Mouse (Mus musculus) gastrocnemius, postnatal 10 days (tissue): Measurements from ENCODE around the gene Tsen15. TPM values are rescaled to one million over a fixed set of nuclear protein-coding genes. Genes with fewer than 3 reads are reported as not detected.

Source experiments
- DNase-seq: peaks from one replicate; pipeline ENCODE4 v3.0.0; 2021; ENCODE audit warnings: mixed read lengths
- long read RNA-seq, 2 experiments: library from polyadenylated mRNA; stranded (forward); transcript quantifications; one replicate each; pipeline ENCODE4 v2.0.0; 2021
- total RNA-seq, 2 experiments: library from RNA; stranded (reverse); gene quantifications; 2 replicates each; pipeline ENCODE4 v1.2.3; 2021

The Tsen15 gene
- total RNA-seq, result 10 to 100 TPM; 15.1 to 20.5 TPM
- long read RNA-seq, experiment 1, transcript Tsen15-201 (5 exons, 1,133 nt), result major isoform, 8 of 12 reads
- long read RNA-seq, experiment 1, partial matches to known transcripts, result 1 of 12 reads
- long read RNA-seq, experiment 1, other reads (novel, unspliced or antisense), result 3 of 12 reads
- long read RNA-seq, experiment 2, transcript Tsen15-201 (5 exons, 1,133 nt), result major isoform, 26 of 29 reads
- long read RNA-seq, experiment 2, partial matches to known transcripts, result 0 of 29 reads
- long read RNA-seq, experiment 2, other reads (novel, unspliced or antisense), result 3 of 29 reads

- DNase-seq, result peak; percentile 82
These were observed at the start of gene Tsen15 for GRCm38 (mm10) chr1:152386188-152386835. TSS of gene Tsen15 (minus strand) at chr1:152386688.

DNA sequence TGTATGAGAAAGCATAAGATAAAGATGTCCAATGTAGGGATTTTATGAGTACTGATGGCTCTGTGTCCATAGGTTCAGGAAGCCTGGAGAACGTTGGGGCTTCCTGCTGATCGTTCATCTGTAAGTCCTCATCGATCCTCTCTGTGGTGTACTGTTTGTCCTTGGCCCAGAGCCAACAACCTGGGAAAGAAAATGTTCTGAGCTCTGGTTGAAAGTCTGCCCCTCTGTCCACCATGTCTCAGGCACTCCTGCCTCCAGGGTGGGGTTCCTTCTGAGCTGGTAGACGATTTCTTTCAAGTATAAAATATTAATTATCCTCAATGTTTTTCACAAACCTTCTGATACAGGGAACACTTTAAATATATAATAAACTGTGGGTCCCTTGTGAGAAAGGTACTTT lies 47.7 kb upstream of the Tsen15 start:
- DNase-seq, result no peak

DNA sequence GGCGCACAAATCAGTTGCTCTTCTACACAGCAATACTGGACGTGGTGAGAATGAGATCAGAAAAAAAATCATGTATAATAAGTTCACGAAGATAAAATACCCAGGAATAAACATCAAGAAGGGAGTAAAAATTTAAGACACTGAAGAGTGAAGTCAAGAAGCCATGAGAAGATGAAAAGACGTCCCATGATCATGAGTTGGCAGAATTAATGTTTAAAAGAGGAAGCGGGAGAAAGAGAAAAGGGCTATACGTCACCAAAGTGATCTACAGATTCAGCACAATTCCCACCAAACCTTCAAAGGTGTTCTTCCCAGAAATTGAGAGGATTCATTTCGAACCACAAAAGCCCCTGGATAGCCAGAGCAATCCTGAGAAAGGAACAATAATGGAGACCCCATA lies 43.3 kb upstream of the Tsen15 start:
- no peak for DNase-seq

- DNase-seq, result no peak
These were observed 41.6 kb upstream of the Tsen15 start for GRCm38 (mm10) chr1:152427912-152428581.

- DNase-seq, result no peak
These were observed 36.6 kb upstream of the Tsen15 start for GRCm38 (mm10) chr1:152423052-152423451.

- DNase-seq, result no peak
These were observed 35.8 kb upstream of the Tsen15 start for GRCm38 (mm10) chr1:152422295-152422694.

DNA sequence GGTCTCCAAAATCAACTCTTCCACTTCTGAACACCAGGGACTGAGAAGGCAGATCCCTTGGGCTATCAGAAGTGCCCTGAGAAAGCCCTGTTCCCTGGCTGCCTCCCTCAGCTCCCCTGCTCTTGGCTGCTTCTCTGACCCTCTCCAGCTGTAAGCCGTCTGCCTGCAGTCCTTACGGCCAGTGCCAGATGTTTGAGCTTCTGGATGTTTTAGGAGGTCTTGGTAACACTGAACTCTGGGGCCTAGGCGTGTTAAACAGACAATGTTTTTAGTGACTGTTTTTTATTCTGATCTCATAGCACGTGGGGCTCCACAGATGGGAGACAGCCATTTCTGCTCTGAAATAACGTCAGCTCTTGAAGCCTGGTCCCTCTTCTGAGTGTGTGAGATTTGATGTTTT lies 31.1 kb upstream of the Tsen15 start:
- no peak for DNase-seq

GRCm38 (mm10) chr1:152416306-152416904 lies 29.9 kb upstream of the Tsen15 start:
- DNase-seq, result no peak

DNA sequence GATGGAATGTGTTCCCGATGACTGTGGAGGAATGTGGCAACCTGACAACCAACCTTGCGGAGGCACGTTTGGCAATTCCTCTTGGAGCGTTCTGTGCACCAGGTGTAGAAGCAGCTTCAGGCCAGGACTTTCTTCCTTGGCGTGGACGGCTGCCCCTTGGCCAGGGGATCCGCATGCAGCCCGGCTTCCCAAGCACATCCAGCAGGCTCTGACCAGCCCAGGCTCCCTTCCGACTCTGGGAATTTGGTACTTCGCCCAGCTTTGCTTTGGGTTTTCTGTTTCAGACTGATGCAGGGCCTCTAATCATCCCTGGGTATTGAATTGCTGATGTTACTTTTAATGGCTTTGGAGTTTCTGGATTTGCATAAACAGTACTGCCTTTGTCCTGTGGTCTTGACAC lies 28.0 kb upstream of the Tsen15 start:
- peak; percentile 61 for DNase-seq

GRCm38 (mm10) chr1:152413961-152414360 lies 27.5 kb upstream of the Tsen15 start:
- DNase-seq, result no peak

DNA sequence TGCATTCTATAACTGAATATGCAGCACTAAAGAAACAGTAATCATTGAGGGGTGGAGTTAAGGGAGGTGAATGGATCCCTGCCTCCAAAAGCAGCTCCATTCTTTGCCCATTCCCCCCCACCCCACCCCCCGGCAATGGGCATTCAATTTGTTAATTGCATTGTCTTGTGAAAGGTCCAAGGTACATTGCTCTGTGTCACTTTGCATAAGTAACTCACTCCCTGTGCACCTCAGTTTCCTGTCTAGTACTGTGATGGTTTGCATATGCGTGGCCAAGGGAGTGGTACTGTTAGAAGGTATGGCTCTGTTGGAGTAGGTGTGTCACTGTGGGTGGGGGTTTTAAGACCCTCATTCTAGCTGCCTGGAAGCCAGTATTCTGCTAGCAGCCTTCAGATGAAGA lies 26.6 kb upstream of the Tsen15 start:
- no peak for DNase-seq

DNA sequence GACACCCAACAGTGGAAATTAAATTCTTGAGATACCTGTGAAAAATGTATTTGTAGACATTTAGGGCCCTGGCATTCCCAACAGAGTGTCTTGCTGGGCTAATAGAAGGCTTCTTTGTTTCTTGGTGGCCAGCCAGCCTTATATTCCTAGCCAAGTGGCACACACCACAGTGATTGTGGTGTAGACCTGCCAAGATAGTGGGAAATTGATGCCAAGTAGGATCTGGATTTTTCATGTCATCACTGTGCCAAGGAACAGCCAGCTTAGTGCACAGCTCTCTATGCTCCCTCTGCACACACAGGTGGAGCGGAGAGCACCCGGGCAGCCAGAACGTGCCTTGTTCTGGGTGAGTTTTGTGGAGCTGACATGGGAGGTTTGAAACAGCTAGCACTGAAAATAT lies 24.2 kb upstream of the Tsen15 start:
- DNase-seq, result peak; percentile 23

- DNase-seq, result no peak
These were observed 22.9 kb upstream of the Tsen15 start for GRCm38 (mm10) chr1:152409356-152409755.

GRCm38 (mm10) chr1:152407021-152407946 lies 20.8 kb upstream of the Tsen15 start:
- DNase-seq, result no peak

DNA sequence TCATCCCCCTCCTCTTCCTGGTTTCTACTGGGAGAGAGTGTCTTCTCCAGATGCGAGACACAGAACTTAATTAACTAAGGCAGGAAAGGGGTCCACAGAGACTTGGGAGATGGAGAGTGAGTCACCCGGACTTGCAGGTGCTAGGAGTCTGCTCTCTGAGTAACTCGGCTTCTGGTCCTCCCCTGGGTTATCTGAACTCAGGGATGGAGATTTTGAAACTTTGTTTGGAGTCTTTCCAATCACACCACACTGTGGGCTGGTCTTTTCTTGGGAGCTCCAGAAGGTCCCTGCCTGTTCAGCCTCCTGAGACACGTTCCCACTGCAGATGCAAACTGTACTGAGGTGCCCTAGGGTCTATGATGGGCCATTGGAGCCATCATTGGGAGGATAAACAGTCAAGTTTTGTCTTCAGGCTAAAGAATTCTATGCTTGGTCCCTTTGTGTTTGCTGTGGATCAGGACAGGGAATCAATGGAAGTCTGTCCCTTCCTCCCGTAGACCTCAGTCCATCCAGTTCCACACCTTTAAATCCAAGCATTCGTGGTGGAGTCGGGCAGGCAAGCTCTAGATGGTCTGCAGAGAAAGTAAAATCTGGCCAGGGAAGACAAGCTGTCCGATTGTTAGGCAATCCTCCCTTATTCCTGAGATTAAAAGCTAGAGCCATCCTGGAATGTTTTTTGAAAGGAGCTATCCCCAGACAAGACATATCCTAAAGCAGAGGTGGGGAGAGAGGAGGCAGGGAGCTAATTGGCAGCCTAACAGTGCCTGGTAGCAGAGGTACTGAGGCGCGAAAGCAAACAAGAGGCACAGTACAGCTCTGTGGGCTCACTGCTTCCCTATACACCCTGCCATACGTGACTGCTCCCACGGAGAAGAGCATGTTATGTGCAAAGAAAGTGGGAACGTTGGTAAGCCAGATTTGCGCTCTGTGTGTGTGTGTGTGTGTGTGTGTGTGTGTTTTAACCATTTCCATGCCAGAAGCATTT lies 14.4 kb upstream of the Tsen15 start:
- no peak for DNase-seq

DNA sequence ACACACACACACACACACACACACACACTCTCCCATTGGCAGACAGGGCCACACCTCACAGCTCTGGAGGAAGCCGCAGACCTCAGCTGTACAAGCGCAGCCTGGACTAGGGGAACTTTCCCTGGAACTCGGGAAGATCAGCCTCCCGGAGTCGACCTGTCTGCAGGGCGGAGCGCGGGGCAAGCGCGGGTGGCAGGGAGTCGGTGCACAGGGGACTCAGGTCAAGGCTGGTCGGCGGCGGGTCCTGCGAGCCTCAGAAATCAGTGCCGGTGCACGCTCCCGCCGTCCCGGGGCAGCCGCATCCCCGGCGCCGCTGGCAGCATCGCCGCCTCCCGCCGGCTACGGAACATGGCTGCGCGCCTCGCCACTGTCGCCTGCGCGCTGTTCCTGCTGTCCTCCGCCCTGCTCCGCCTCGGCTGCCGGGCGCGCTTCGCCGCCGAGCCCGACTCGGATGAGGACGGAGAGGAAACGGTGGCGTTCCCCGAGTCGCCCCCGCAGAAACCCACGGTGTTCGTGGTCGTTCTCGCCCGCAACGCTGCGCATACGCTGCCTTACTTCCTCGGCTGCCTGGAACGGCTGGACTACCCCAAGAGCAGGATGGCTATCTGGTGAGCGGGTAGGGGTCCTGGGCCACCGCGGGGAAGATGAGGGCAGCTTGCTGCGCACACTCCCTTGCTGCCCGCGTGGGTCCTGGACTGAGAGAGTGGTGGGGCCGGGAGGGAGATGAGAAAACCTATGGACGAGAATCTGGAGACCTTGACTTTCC lies 13.5 kb upstream of the Tsen15 start, which contains the start of gene Colgalt2:
Gene Colgalt2, plus strand, starts transcription at position 41 of the 766 bp plus-strand sequence.
- DNase-seq, result peak; percentile 58

- no peak for DNase-seq
These were observed 12.2 kb upstream of the Tsen15 start for GRCm38 (mm10) chr1:152398708-152399107.

GRCm38 (mm10) chr1:152394956-152395515 lies 8.5 kb upstream of the Tsen15 start:
- DNase-seq, result no peak

DNA sequence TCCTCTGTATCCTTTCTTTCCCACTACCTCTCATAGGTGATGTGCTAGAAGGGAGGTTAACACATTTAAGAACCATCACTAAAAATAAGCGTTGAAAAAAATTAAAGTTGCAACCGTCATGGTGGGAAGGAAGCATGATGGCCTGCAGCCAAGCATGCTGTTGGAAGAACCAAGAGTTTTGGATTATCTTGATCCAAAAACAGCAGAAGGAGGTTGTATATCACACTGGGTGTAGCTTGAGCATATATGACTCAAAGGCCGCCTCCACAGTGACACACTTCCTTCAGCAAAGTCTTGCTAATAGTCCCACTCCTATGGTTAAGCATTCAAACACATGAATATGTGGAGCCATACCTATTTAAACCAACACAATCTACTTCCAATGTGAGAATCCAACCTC lies 7.6 kb upstream of the Tsen15 start:
- no peak for DNase-seq
